Mouse (Mus musculus): ENCODE data around the gene Aqp11. TPM values are rescaled to one million over a fixed set of nuclear protein-coding genes. Genes with fewer than 3 reads are reported as not detected.

Gene Aqp11
- polyA plus RNA-seq, 1 experiment from 2014 or later, result 6.6 TPM

DNA sequence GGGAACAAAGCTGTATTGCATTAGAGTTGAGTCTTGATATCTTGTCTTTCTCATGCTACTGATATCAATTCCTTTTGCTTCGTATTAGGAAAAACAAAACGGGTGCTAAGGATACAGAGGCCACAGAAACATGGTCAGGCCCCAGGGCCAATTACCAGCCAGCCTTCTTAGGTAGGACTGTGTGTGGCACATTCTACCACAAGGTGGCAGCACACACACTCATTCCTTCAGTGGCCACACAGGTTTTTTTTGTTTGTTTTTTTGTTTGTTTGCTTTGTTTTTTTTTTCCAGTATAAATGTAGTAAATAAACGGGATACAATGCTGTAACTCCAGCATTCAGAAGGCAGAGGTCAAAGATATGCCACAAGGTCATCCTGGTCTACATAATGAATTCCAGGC, 7.2 kb upstream of the Aqp11 start:
- H3K36me3 ChIP-seq, result no peaks in the 10 kb centered on the region
- H3K9me3 ChIP-seq, result no peaks in the 10 kb centered on the region
- no peak overlapping the region for H3K9ac ChIP-seq
- peaks cover 12% of the 10 kb centered on the region; the same call in 1 of the 2 replicates for H3K4me1 ChIP-seq
- no peak overlapping the region for H3K27ac ChIP-seq
- no peak overlapping the region for H3K4me3 ChIP-seq
- no peak overlapping the region for H3K4me2 ChIP-seq (replicated peaks)
- ATAC-seq (ENCODE audit: insufficient number of reproducible peaks, insufficient read depth, low FRiP score, low TSS enrichment), result no peak
- no peaks in the 10 kb centered on the region for H3K27me3 ChIP-seq
- WGBS, result 8% methylated on average over 3 of the region's 3 CpGs

DNA sequence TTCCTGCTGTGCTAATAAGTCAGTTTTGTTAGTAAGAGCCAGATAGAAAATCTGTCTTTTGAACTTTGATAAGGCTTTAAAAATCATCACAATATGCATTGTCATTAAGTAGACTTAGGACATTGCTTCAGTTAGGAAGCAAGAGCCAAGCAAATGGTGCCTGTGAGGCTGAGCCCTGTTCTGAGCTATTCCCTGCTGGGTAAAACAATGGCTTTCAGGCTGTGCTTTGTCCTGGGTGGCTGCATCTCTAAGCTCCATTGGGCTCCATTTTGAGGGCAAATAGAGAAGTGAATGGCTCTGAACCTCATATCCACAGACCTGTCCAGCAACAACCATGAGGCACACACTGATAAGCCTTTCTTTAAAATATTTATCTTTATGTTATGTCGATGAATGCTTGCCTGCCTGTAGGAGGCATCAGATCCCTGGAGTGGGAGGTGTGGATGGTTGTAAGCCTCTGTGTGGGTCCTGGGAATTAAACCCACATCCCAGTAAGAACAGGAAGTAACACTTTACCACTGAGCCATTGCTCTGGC, 3.7 kb upstream of the Aqp11 start:
- no peak for ATAC-seq (ENCODE audit: insufficient number of reproducible peaks, insufficient read depth, low FRiP score, low TSS enrichment)

GRCm38 (mm10) chr7:97740948-97741347, 2.9 kb upstream of the Aqp11 start:
- Histone ChIP-seq H3K27ac (no peak overlapping the region), H3K36me3 (no peaks in the 10 kb centered on the region), H3K9ac (no peak overlapping the region), H3K9me3 (no peaks in the 10 kb centered on the region), H3K4me1 (peaks cover 10% of the 10 kb centered on the region), H3K4me3 (no peak overlapping the region), H3K27me3 (0 out of 2 replicates have a peak, but pooled peaks cover 7% of the 10 kb centered on the region), H3K4me2 (replicated peaks) (no peak overlapping the region)
- WGBS, result 34% methylated on average over 10 of the region's 10 CpGs
- no peak for ATAC-seq (ENCODE audit: insufficient number of reproducible peaks, insufficient read depth, low FRiP score, low TSS enrichment)

More for the DNA sequence above, 3.7 kb upstream of the Aqp11 start:
- WGBS, result 31% methylated on average over 1 of the region's 1 CpGs
- Histone ChIP-seq H3K27me3 (0 out of 2 replicates have a peak, but pooled peaks cover 7% of the 10 kb centered on the region), H3K4me3 (no peak overlapping the region), H3K36me3 (no peaks in the 10 kb centered on the region), H3K4me2 (replicated peaks) (no peak overlapping the region), H3K4me1 (peaks cover 10% of the 10 kb centered on the region), H3K27ac (no peak overlapping the region), H3K9ac (no peak overlapping the region), H3K9me3 (no peaks in the 10 kb centered on the region)

DNA sequence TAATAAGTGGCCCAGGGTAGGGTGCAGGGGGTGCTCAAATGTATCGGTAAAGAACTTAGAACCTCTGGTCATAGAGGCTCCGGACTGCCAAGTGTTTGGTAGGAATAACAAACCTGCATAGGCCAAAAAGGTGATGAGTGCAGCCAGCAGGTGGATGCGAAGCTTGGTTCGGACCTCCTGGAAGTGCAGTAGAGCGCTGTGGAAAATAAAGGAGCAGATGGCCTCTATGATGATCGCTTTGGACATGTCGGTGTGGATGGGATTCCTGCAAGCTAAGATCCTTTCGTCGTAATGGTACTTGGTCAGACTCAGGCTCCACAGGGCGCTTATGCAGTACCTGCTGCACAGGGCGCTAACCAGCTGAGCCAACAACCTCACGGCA, 842 bp downstream of the Aqp11 start:
- Histone ChIP-seq H3K36me3 (no peaks in the 10 kb centered on the region), H3K9ac (peak overlapping the region; percentile 60), H3K4me3 (peak overlapping the region; percentile 59), H3K27ac (no peak overlapping the region), H3K9me3 (no peaks in the 10 kb centered on the region), H3K27me3 (0 out of 2 replicates have a peak, but pooled peaks cover 7% of the 10 kb centered on the region), H3K4me2 (replicated peaks) (peak overlapping the region; percentile 94), H3K4me1 (peaks cover 7% of the 10 kb centered on the region; the same call in 1 of the 2 replicates)
- WGBS, result 7% methylated on average over 12 of the region's 12 CpGs
- no peak for ATAC-seq (ENCODE audit: insufficient number of reproducible peaks, insufficient read depth, low FRiP score, low TSS enrichment)

GRCm38 (mm10) chr7:97735886-97736420, 2.1 kb downstream of the Aqp11 start:
- Histone ChIP-seq H3K36me3 (no peaks in the 10 kb centered on the region), H3K9me3 (no peaks in the 10 kb centered on the region), H3K4me1 (peaks cover 7% of the 10 kb centered on the region; the same call in 1 of the 2 replicates), H3K4me3 (no peak overlapping the region), H3K9ac (no peak overlapping the region), H3K4me2 (replicated peaks) (no peak overlapping the region), H3K27ac (no peak overlapping the region), H3K27me3 (0 out of 2 replicates have a peak, but pooled peaks cover 7% of the 10 kb centered on the region)
- no peak for ATAC-seq (ENCODE audit: insufficient number of reproducible peaks, insufficient read depth, low FRiP score, low TSS enrichment)
- WGBS, result 36% methylated on average over 4 of the region's 4 CpGs

GRCm38 (mm10) chr7:97735021-97735420, 3.1 kb downstream of the Aqp11 start:
- ATAC-seq (ENCODE audit: insufficient number of reproducible peaks, insufficient read depth, low FRiP score, low TSS enrichment), result no peak
- Histone ChIP-seq H3K4me3 (no peak overlapping the region), H3K36me3 (no peaks in the 10 kb centered on the region), H3K9me3 (no peaks in the 10 kb centered on the region), H3K4me2 (replicated peaks) (no peak overlapping the region), H3K4me1 (peaks cover 7% of the 10 kb centered on the region; the same call in 1 of the 2 replicates), H3K27ac (no peak overlapping the region), H3K27me3 (0 out of 2 replicates have a peak, but pooled peaks cover 7% of the 10 kb centered on the region), H3K9ac (no peak overlapping the region)
- 84% methylated on average over 8 of the region's 8 CpGs for WGBS

- Histone ChIP-seq H3K4me1 (peaks cover 7% of the 10 kb centered on the region; the same call in 1 of the 2 replicates), H3K4me2 (replicated peaks) (no peak overlapping the region), H3K36me3 (no peaks in the 10 kb centered on the region), H3K27ac (no peak overlapping the region), H3K9ac (no peak overlapping the region), H3K4me3 (no peak overlapping the region), H3K27me3 (0 out of 2 replicates have a peak, but pooled peaks cover 7% of the 10 kb centered on the region), H3K9me3 (no peaks in the 10 kb centered on the region)
- ATAC-seq (ENCODE audit: insufficient number of reproducible peaks, insufficient read depth, low FRiP score, low TSS enrichment), result no peak
- WGBS, result 88% methylated on average over 5 of the region's 5 CpGs
Observed at GRCm38 (mm10) chr7:97733606-97734005, 4.5 kb downstream of the Aqp11 start.

GRCm38 (mm10) chr7:97730427-97730826, 7.7 kb downstream of the Aqp11 start:
- ATAC-seq (ENCODE audit: insufficient number of reproducible peaks, insufficient read depth, low FRiP score, low TSS enrichment), result no peak
- H3K4me1 ChIP-seq, result no peaks in the 10 kb centered on the region

DNA sequence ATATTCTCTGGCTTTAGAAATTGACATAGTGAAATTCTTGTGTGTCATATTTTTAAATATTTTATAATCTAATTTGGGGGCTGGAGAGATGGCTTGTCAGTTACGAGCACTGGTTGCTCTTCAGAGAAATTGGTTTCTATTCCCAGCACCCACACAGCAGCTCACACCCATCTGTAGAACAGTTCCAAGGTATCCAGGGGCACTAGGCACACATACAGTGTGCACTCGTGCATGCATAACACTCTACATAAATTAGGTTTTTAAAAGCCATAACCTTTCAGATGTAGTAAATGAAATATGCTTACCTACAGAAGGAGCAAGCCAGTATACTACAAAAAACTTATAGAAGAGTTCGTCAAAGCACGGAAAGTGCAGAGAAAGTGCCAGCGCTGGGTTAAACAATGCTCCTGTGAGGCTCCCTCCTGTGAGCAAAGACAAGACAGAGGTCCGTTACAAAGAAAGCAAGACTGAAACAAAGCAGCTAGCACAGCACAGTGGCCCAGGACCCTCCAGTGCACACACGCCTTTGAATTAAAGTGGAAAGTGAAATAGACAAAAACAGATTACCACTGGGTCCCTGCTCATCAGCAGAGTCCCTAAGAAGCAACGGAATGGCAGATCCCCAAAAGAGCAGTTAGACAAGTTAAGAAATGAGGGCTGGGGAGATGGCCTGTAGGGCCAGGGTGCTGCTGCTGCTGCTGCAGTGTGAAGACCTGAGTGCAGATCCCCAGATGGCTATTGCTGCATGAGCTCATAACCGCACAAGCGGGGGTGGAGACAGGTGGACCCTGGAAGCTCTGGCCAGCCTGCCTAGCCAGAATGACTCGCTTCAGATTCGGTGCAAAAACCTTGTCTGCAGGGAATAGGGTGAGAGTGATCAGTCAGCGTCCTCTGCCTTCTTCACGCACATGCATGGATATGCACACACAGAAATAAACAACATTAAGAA, 9.1 kb downstream of the Aqp11 start:
- Histone ChIP-seq H3K9ac (no peak overlapping the region), H3K4me1 (no peaks in the 10 kb centered on the region), H3K4me2 (replicated peaks) (no peak overlapping the region), H3K27ac (no peak overlapping the region), H3K9me3 (no peaks in the 10 kb centered on the region), H3K36me3 (0 out of 2 replicates have a peak, but pooled peaks cover 5% of the 10 kb centered on the region), H3K27me3 (no peaks in the 10 kb centered on the region), H3K4me3 (no peak overlapping the region)
- WGBS, result 62% methylated on average over 14 of the region's 14 CpGs
- ATAC-seq (ENCODE audit: insufficient number of reproducible peaks, insufficient read depth, low FRiP score, low TSS enrichment), result no peak

More at GRCm38 (mm10) chr7:97730427-97730826, 7.7 kb downstream of the Aqp11 start:
- no peak overlapping the region for H3K4me2 ChIP-seq (replicated peaks)
- no peak overlapping the region for H3K4me3 ChIP-seq
- 55% methylated on average over 3 of the region's 3 CpGs for WGBS
- no peaks in the 10 kb centered on the region for H3K9me3 ChIP-seq
- H3K9ac ChIP-seq, result no peak overlapping the region
- 0 out of 2 replicates have a peak, but pooled peaks cover 5% of the 10 kb centered on the region for H3K36me3 ChIP-seq
- H3K27ac ChIP-seq, result no peak overlapping the region
- no peaks in the 10 kb centered on the region for H3K27me3 ChIP-seq

DNA sequence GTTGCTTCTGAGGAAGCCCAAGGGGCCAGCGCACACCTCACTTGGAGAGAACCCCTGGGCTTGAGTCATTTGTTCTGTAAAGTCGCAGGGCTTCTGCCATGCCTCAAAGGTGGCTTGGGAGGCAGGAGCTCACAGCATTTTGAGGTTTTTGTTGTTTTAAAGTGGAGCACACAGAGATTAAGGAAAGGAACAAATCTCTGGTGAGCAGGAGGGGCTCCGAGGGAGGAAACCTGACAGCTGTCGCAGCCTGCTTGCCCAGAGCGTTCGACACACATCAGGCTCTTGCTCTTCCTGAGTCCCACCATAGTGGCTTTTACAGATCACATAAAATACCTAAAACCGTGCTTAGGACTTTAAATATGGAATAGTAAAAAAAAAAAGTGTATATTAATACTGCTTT, 11.3 kb downstream of the Aqp11 start:
- H3K9me3 ChIP-seq, result no peaks in the 10 kb centered on the region
- H3K4me3 ChIP-seq, result no peak overlapping the region
- no peak overlapping the region for H3K4me2 ChIP-seq (replicated peaks)
- WGBS, result 81% methylated on average over 7 of the region's 7 CpGs
- no peak overlapping the region for H3K27ac ChIP-seq
- H3K36me3 ChIP-seq, result 0 out of 2 replicates have a peak, but pooled peaks cover 5% of the 10 kb centered on the region
- ATAC-seq (ENCODE audit: insufficient number of reproducible peaks, insufficient read depth, low FRiP score, low TSS enrichment), result no peak; the same call in 1 of the 2 replicates
- no peaks in the 10 kb centered on the region for H3K27me3 ChIP-seq
- H3K4me1 ChIP-seq, result no peaks in the 10 kb centered on the region
- H3K9ac ChIP-seq, result no peak overlapping the region

DNA sequence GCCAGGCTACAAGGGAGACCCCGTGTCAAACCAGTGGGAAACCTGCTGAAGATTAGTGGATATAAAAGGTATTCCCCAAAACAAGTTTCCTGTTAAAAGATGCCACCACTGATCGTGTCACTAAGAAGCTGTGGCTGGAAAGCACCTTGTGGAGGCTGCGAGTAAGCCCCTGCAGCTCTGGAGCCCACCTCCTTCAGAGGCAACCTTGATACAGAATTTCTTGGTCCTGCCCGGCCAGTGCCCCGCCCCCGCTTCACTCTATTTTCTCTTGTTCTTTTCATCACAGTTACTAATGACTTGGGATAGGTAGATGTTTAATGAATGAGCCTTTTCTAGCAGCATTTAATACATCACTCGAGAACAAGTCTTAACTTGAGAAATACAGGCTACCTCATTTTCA, 12.0 kb downstream of the Aqp11 start:
- H3K9me3 ChIP-seq, result no peaks in the 10 kb centered on the region
- 90% methylated on average over 7 of the region's 7 CpGs for WGBS
- no peaks in the 10 kb centered on the region for H3K27me3 ChIP-seq
- H3K4me3 ChIP-seq, result no peak overlapping the region
- no peak overlapping the region for H3K9ac ChIP-seq
- no peaks in the 10 kb centered on the region for H3K4me1 ChIP-seq
- H3K4me2 ChIP-seq (replicated peaks), result no peak overlapping the region
- H3K36me3 ChIP-seq, result peaks cover 6% of the 10 kb centered on the region; the same call in 1 of the 2 replicates
- no peak overlapping the region for H3K27ac ChIP-seq
- ATAC-seq (ENCODE audit: insufficient number of reproducible peaks, insufficient read depth, low FRiP score, low TSS enrichment), result no peak
